Comparison of ENCODE assay signal across 13 mouse cellular contexts in genomic region chr3:122208296-122209225, GRCm38 (mm10). TPM values are rescaled to one million over a fixed set of nuclear protein-coding genes. Genes with fewer than 3 reads are reported as not detected.
DNase-seq lines count a peak whose midpoint lies in the region; ATAC-seq and TF ChIP-seq lines count a peak whose summit lies in the region.
"Had no signal": no experiment of that assay in that cellular context is flagged by ENCODE, and none has a peak within 500 bp of the region (broad histone marks: within the 10 kb centered on the region; RNA-seq: fewer than 3 reads in every experiment).

No protein-coding gene starts in this region.

- peak overlapping the region; percentile 55; the same call in 1 of the 2 replicates for H3K9ac ChIP-seq in liver, adult 2 months (ENCODE audit: low read depth, low read length)
- no peak overlapping the region for H3K9ac ChIP-seq in liver, embryonic 11.5 days (ENCODE audit: low read depth, low read length)
- H3K9ac ChIP-seq: heart, embryonic 13.5 days; midbrain, embryonic 13.5 days; neural tube, embryonic 12.5 days had no signal

- DNase-seq in adrenal gland, adult 2 months = peak; percentile 19
- DNase-seq in adrenal gland, adult 8-10 months = no peak
- DNase-seq in liver, adult 2 months (ENCODE audit: extremely low read depth, low read depth, low spot score) = peak; percentile 78
- no peak for DNase-seq in liver, embryonic 11.5 days (ENCODE audit: low spot score)
- peak; percentile 24 to 43 for DNase-seq in cerebellum, postnatal 10 days
- DNase-seq in right cerebral cortex, adult 18-20 months = no peak
- DNase-seq in ovary, postnatal 10 days (ENCODE audit: low spot score) = no peak
- DNase-seq: adrenal gland, postnatal 10 days had no signal

- H3K79me2 ChIP-seq in liver, adult 2 months (ENCODE audit: control insufficient read depth, insufficient read depth, low read length) = no peaks in the 10 kb centered on the region

- no peak for TF ChIP-seq CTCF in liver, adult 2 months (IDR thresholded peaks at IDR 0.05; ENCODE audit: low read depth, low read length)
- TF ChIP-seq CTCF in small intestine, adult 2 months (IDR thresholded peaks at IDR 0.05; ENCODE audit: extremely low read depth, insufficient read length, insufficient replicate concordance, low read depth, low read length) = no peak

- peak overlapping the region; percentile 94 for H3K27ac ChIP-seq in liver, adult 2 months (replicated peaks; ENCODE audit: insufficient read depth, low read depth, low read length)
- H3K27ac ChIP-seq in liver, embryonic 11.5 days (ENCODE audit: low read depth, low read length) = no peak overlapping the region
- H3K27ac ChIP-seq in small intestine, adult 2 months (ENCODE audit: insufficient read depth, low read depth, low read length) = peak overlapping the region; percentile 85
- H3K27ac ChIP-seq: heart, embryonic 13.5 days; midbrain, embryonic 13.5 days; neural tube, embryonic 12.5 days had no signal

- WGBS in liver, adult 2 months = 35% methylated on average over 15 of the region's 15 CpGs
- 75% methylated on average over 15 of the region's 15 CpGs for WGBS in liver, embryonic 11.5 days
- WGBS in small intestine, adult 2 months = 38% methylated on average over 15 of the region's 15 CpGs

- no peak for TF ChIP-seq POLR2A in liver, adult 2 months (IDR thresholded peaks at IDR 0.05; ENCODE audit: extremely low read depth, insufficient read depth, low read length)
- no peak for TF ChIP-seq POLR2A in small intestine, adult 2 months (IDR thresholded peaks at IDR 0.05; ENCODE audit: low read depth, low read length)

- no peak for ATAC-seq in liver, embryonic 11.5 days (replicated peaks; ENCODE audit: low FRiP score)
- ATAC-seq: hindbrain, embryonic 16.5 days; midbrain, embryonic 13.5 days had no signal

- H3K27me3 ChIP-seq in liver, adult 2 months (ENCODE audit: control insufficient read depth, insufficient read depth, low read length) = no peaks in the 10 kb centered on the region
- no peaks in the 10 kb centered on the region for H3K27me3 ChIP-seq in liver, embryonic 11.5 days (replicated peaks; ENCODE audit: control insufficient read depth, insufficient read depth, low read length)
- H3K27me3 ChIP-seq in small intestine, adult 2 months (ENCODE audit: control insufficient read depth, insufficient read depth, low read length) = no peaks in the 10 kb centered on the region
- H3K27me3 ChIP-seq: heart, embryonic 13.5 days; midbrain, embryonic 13.5 days; neural tube, embryonic 12.5 days had no signal

- no peak overlapping the region for H3K4me2 ChIP-seq in liver, embryonic 11.5 days
- H3K4me2 ChIP-seq: heart, embryonic 13.5 days; midbrain, embryonic 13.5 days; neural tube, embryonic 12.5 days had no signal

- H3K4me1 ChIP-seq in liver, adult 2 months (ENCODE audit: control insufficient read depth, insufficient read depth, low read length) = peaks cover 34% of the 10 kb centered on the region
- no peaks in the 10 kb centered on the region for H3K4me1 ChIP-seq in liver, embryonic 11.5 days (replicated peaks; ENCODE audit: control insufficient read depth, insufficient read depth, low read length)
- H3K4me1 ChIP-seq in small intestine, adult 2 months (ENCODE audit: control insufficient read depth, insufficient read depth, insufficient read length, low read length) = peaks cover 22% of the 10 kb centered on the region
- H3K4me1 ChIP-seq: midbrain, embryonic 13.5 days; neural tube, embryonic 12.5 days had no signal

- H3K4me3 ChIP-seq in liver, adult 2 months (ENCODE audit: insufficient read depth, low read depth, low read length) = peak overlapping the region; percentile 10; the same call in 1 of the 2 replicates
- no peak overlapping the region for H3K4me3 ChIP-seq in liver, embryonic 11.5 days (ENCODE audit: low read depth, low read length)
- H3K4me3 ChIP-seq in small intestine, adult 2 months (ENCODE audit: low read depth, low read length) = no peak overlapping the region
- H3K4me3 ChIP-seq: heart, embryonic 13.5 days; midbrain, embryonic 13.5 days; neural tube, embryonic 12.5 days had no signal

- H3K36me3 ChIP-seq in liver, adult 2 months (ENCODE audit: control insufficient read depth, insufficient read depth, low read length) = no peaks in the 10 kb centered on the region
- H3K36me3 ChIP-seq in liver, embryonic 11.5 days (ENCODE audit: control insufficient read depth, insufficient read depth, low read length) = no peaks in the 10 kb centered on the region
- no peaks in the 10 kb centered on the region for H3K36me3 ChIP-seq in small intestine, adult 2 months (ENCODE audit: control insufficient read depth, insufficient read depth, low read length)
- H3K36me3 ChIP-seq: heart, embryonic 13.5 days; midbrain, embryonic 13.5 days; neural tube, embryonic 12.5 days had no signal

- no peaks in the 10 kb centered on the region for H3K9me3 ChIP-seq in liver, embryonic 11.5 days (ENCODE audit: control insufficient read depth, low read length)
- H3K9me3 ChIP-seq: heart, embryonic 13.5 days; midbrain, embryonic 13.5 days; neural tube, embryonic 12.5 days had no signal

RNA-seq across cellular contexts. Expression of gene Gclm, which starts 36.8 kb away (rescaled TPM):
- 10 to 100 TPM; 82.8 to 97.9 TPM for total RNA-seq in adrenal gland, adult 2 months (2021)
- polyA plus RNA-seq in adrenal gland, adult 2 months (2012; rRNA removed) = 161 and 269 TPM in 2 replicates
- total RNA-seq in adrenal gland, adult 8-10 months (2022) = 100 to 1,000 TPM in 2 of 4 experiments, 10 to 100 TPM in 2; 85.9 to 118 (median 100) TPM
- total RNA-seq in liver, adult 2 months (2014; rRNA removed) = 57.6 and 116 TPM in 2 replicates
- 236 and 311 TPM in 2 replicates for polyA plus RNA-seq in liver, adult 2 months (2012; rRNA removed)
- polyA plus RNA-seq in liver, embryonic 11.5 days (2014; fragmentation: Nextera tagmentation; extraction: Ambion mirVana) = 367 and 406 TPM in 2 replicates
- 155 and 443 TPM in 2 replicates for polyA plus RNA-seq in small intestine, adult 2 months (2012; rRNA removed)

Comparison
In these comparisons a context has a peak if more than half of its experiments do, and no peak if none do; other contexts are left out.
1. DNase-seq: peak in adrenal gland, adult 2 months (single experiment), liver, adult 2 months (single experiment) and cerebellum, postnatal 10 days (2 of 2); none in adrenal gland, adult 8-10 months (single experiment), liver, embryonic 11.5 days (single experiment), right cerebral cortex, adult 18-20 months (single experiment) and ovary, postnatal 10 days (single experiment).